Mouse (Mus musculus) limb, embryonic 12.5 days (tissue): ENCODE measurements at regions not wholly inside any gene's neighbourhood (a gene's known extent, or its start where the extent isn't known, plus 50 kb on each side); places are given as distances from the start of the nearest gene placed in this dataset.

Experiments
- ATAC-seq: fragments of 200-750 bp; cut with Nextera tagmentation; 2 replicates; pipeline ENCODE4 v1.8.0; 2017; ENCODE audit warnings: low read depth, moderate TSS enrichment; ENCODE audit not compliant: insufficient number of reproducible peaks, insufficient read depth, low FRiP score, low TSS enrichment
- H3K27ac ChIP-seq: fragments of 300-500 bp; sonication (generic); 2 replicates; pipeline ENCODE4 v1.5.1; 2016; ENCODE audit warnings: mild to moderate bottlenecking, moderate library complexity
- H3K27me3 ChIP-seq: fragments of 300-500 bp; sonication (generic); 2 replicates; pipeline ENCODE4 v1.6.1; 2016; ENCODE audit warnings: mild to moderate bottlenecking, moderate library complexity
- H3K36me3 ChIP-seq: fragments of 300-500 bp; sonication (generic); 2 replicates; pipeline ENCODE4 v1.6.1; 2016; ENCODE audit warnings: mild to moderate bottlenecking, moderate library complexity
- H3K4me1 ChIP-seq: fragments of 300-500 bp; sonication (generic); replicated peaks from 2 replicates; pipeline ENCODE4 v1.6.1; 2016
- H3K4me2 ChIP-seq: fragments of 300-500 bp; sonication (generic); 2 replicates; pipeline ENCODE4 v1.6.1; 2016; ENCODE audit warnings: mild to moderate bottlenecking, moderate library complexity
- H3K4me3 ChIP-seq: fragments of 300-500 bp; sonication (generic); replicated peaks from 2 replicates; pipeline ENCODE4 v1.5.1; 2016; ENCODE audit warnings: mild to moderate bottlenecking
- H3K9ac ChIP-seq: fragments of 300-500 bp; sonication (generic); replicated peaks from 2 replicates; pipeline ENCODE4 v1.6.1; 2016; ENCODE audit warnings: mild to moderate bottlenecking, moderate library complexity
- H3K9me3 ChIP-seq: fragments of 300-500 bp; sonication (generic); 2 replicates; pipeline ENCODE4 v1.6.1; 2016; ENCODE audit warnings: mild to moderate bottlenecking, moderate library complexity
- WGBS: fragments of 180-500 bp; shearing (Covaris S2); methylation state at CpG from one replicate; pipeline ENCODE4 v1.1.7; 2016; 5-methylcytosine and 5-hydroxymethylcytosine counted together

GRCm38 (mm10) chr13:97824071-97824716, 63.8 kb upstream of the Gm10260 start:
- ATAC-seq: no peak
- H3K4me1 ChIP-seq: peaks cover 28% of the 10 kb centered on the region
- H3K4me2 ChIP-seq: peak overlapping the region; percentile 33
- peaks cover 6% of the 10 kb centered on the region; the same call in 1 of the 2 replicates for H3K27me3 ChIP-seq
- WGBS: 49% methylated on average over 20 of the region's 20 CpGs
- H3K9me3 ChIP-seq: no peaks in the 10 kb centered on the region
- no peak overlapping the region for H3K9ac ChIP-seq
- no peak overlapping the region for H3K27ac ChIP-seq
- H3K36me3 ChIP-seq: no peaks in the 10 kb centered on the region
- no peak overlapping the region for H3K4me3 ChIP-seq

GRCm38 (mm10) chr13:97821630-97822029, 61.2 kb upstream of the Gm10260 start:
- no peak overlapping the region for H3K4me2 ChIP-seq
- H3K27ac ChIP-seq: no peak overlapping the region
- H3K27me3 ChIP-seq: peaks cover 6% of the 10 kb centered on the region; the same call in 1 of the 2 replicates
- no peaks in the 10 kb centered on the region for H3K36me3 ChIP-seq
- no peak overlapping the region for H3K4me3 ChIP-seq
- WGBS: 59% methylated on average over 2 of the region's 2 CpGs
- H3K9me3 ChIP-seq: no peaks in the 10 kb centered on the region
- ATAC-seq: no peak
- no peak overlapping the region for H3K9ac ChIP-seq
- H3K4me1 ChIP-seq: peaks cover 28% of the 10 kb centered on the region

- no peak for ATAC-seq
- Histone ChIP-seq H3K4me3 (no peak overlapping the region), H3K27ac (no peak overlapping the region), H3K36me3 (no peaks in the 10 kb centered on the region), H3K27me3 (peaks cover 6% of the 10 kb centered on the region; the same call in 1 of the 2 replicates), H3K9me3 (no peaks in the 10 kb centered on the region), H3K4me2 (no peak overlapping the region), H3K9ac (no peak overlapping the region), H3K4me1 (peaks cover 22% of the 10 kb centered on the region)
- WGBS: 81% methylated on average over 3 of the region's 3 CpGs
Measured at GRCm38 (mm10) chr13:97821011-97821410, 60.6 kb upstream of the Gm10260 start.

- 93% methylated on average over 8 of the region's 8 CpGs for WGBS
- Histone ChIP-seq H3K9me3 (no peaks in the 10 kb centered on the region), H3K9ac (no peak overlapping the region), H3K4me2 (no peak overlapping the region), H3K36me3 (no peaks in the 10 kb centered on the region), H3K4me1 (peaks cover 16% of the 10 kb centered on the region), H3K27ac (no peak overlapping the region), H3K4me3 (no peak overlapping the region), H3K27me3 (peaks cover 6% of the 10 kb centered on the region; the same call in 1 of the 2 replicates)
- no peak for ATAC-seq
Measured at GRCm38 (mm10) chr13:97820401-97820800, 60.0 kb upstream of the Gm10260 start.

GRCm38 (mm10) chr13:97819036-97819435, 58.6 kb upstream of the Gm10260 start:
- H3K27me3 ChIP-seq: peaks cover 3% of the 10 kb centered on the region; the same call in 1 of the 2 replicates
- no peak overlapping the region for H3K27ac ChIP-seq
- H3K9me3 ChIP-seq: no peaks in the 10 kb centered on the region
- no peak for ATAC-seq
- no peak overlapping the region for H3K4me2 ChIP-seq
- H3K36me3 ChIP-seq: no peaks in the 10 kb centered on the region
- no peak overlapping the region for H3K9ac ChIP-seq
- H3K4me3 ChIP-seq: no peak overlapping the region
- 89% methylated on average over 9 of the region's 9 CpGs for WGBS
- H3K4me1 ChIP-seq: peaks cover 7% of the 10 kb centered on the region

DNA sequence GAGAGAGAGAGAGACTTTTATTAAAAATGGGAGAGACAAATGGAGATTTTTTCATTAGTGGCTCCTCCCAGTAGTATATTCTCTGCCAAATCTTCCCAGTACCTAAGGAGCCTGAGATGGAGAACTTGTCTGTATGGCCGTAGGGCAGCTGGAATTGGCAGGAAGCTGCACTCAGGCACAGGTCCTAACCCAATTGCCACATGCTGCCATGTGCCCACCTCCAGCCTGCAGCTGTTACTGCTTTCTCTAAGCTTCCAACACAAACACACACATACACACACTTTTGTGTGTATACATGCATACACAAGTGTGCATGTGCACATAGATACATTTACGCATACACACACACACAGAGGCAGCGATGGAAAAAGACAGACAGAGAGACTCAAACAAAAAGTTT, 56.5 kb upstream of the Gm10260 start:
- peaks cover 2% of the 10 kb centered on the region; the same call in 1 of the 2 replicates for H3K4me1 ChIP-seq
- H3K4me3 ChIP-seq: no peak overlapping the region
- H3K27me3 ChIP-seq: no peaks in the 10 kb centered on the region
- WGBS: 80% methylated on average over 3 of the region's 3 CpGs
- H3K9me3 ChIP-seq: no peaks in the 10 kb centered on the region
- no peaks in the 10 kb centered on the region for H3K36me3 ChIP-seq
- no peak overlapping the region for H3K27ac ChIP-seq
- no peak for ATAC-seq
- H3K4me2 ChIP-seq: no peak overlapping the region
- H3K9ac ChIP-seq: no peak overlapping the region
